Mouse (Mus musculus): Measurements from ENCODE around the gene Eml4.

Gene Eml4

GRCm38 (mm10) chr17:83350379-83351091 lies at the start of gene Eml4:
Eml4 (plus strand) TSS chr17:83350931.
- peak; percentile 93 for DNase-seq (ENCODE audit: low spot score)

- DNase-seq (ENCODE audit: low spot score), result no peak
Measured at GRCm38 (mm10) chr17:83301433-83301832, 49.3 kb upstream of the Eml4 start.

- no peak for DNase-seq (ENCODE audit: low spot score)
Measured at GRCm38 (mm10) chr17:83304089-83304822, 46.5 kb upstream of the Eml4 start.

GRCm38 (mm10) chr17:83306964-83307640 lies 43.6 kb upstream of the Eml4 start:
- no peak for DNase-seq (ENCODE audit: low spot score)

GRCm38 (mm10) chr17:83307641-83308296 lies 43.0 kb upstream of the Eml4 start:
- DNase-seq (ENCODE audit: low spot score), result no peak

GRCm38 (mm10) chr17:83308451-83308850 lies 42.3 kb upstream of the Eml4 start:
- no peak for DNase-seq (ENCODE audit: low spot score)

GRCm38 (mm10) chr17:83309243-83309642 lies 41.5 kb upstream of the Eml4 start:
- no peak for DNase-seq (ENCODE audit: low spot score)

- DNase-seq (ENCODE audit: low spot score), result no peak
Measured at GRCm38 (mm10) chr17:83311806-83312205, 38.9 kb upstream of the Eml4 start.

- no peak for DNase-seq (ENCODE audit: low spot score)
Measured at GRCm38 (mm10) chr17:83312244-83312918, 38.4 kb upstream of the Eml4 start.

- no peak for DNase-seq (ENCODE audit: low spot score)
Measured at GRCm38 (mm10) chr17:83313046-83313689, 37.6 kb upstream of the Eml4 start.

GRCm38 (mm10) chr17:83315476-83315875 lies 35.3 kb upstream of the Eml4 start:
- no peak for DNase-seq (ENCODE audit: low spot score)

- DNase-seq (ENCODE audit: low spot score), result no peak
Measured at GRCm38 (mm10) chr17:83322621-83323335, 28.0 kb upstream of the Eml4 start.

- no peak for DNase-seq (ENCODE audit: low spot score)
Measured at GRCm38 (mm10) chr17:83323410-83324268, 27.1 kb upstream of the Eml4 start.

- DNase-seq (ENCODE audit: low spot score), result no peak
Measured at GRCm38 (mm10) chr17:83324269-83324616, 26.5 kb upstream of the Eml4 start.

GRCm38 (mm10) chr17:83335183-83335584 lies 15.5 kb upstream of the Eml4 start:
- no peak for DNase-seq (ENCODE audit: low spot score)

GRCm38 (mm10) chr17:83337051-83337898 lies 13.5 kb upstream of the Eml4 start:
- DNase-seq (ENCODE audit: low spot score), result no peak

- DNase-seq (ENCODE audit: low spot score), result no peak
Measured at GRCm38 (mm10) chr17:83339368-83340085, 11.2 kb upstream of the Eml4 start.

- DNase-seq (ENCODE audit: low spot score), result no peak
Measured at GRCm38 (mm10) chr17:83340895-83341524, 9.7 kb upstream of the Eml4 start.

Measured in left cerebral cortex, adult 11 months (tissue).